Mouse (Mus musculus) embryonic facial prominence, embryonic 12.5 days (tissue): ENCODE results near the gene Chd2. TPM values are rescaled to one million over a fixed set of nuclear protein-coding genes. Genes with fewer than 3 reads are reported as not detected.

ENCODE experiments used
- ATAC-seq: fragments of 200-750 bp; cut with Nextera tagmentation; 2 replicates; pipeline ENCODE4 v1.8.0; 2017; ENCODE audit not compliant: insufficient number of reproducible peaks, insufficient read depth, low FRiP score, low TSS enrichment
- H3K27ac ChIP-seq: fragments of 300-500 bp; sonication (generic); 2 replicates; pipeline ENCODE4 v1.5.1; 2016; ENCODE audit warnings: mild to moderate bottlenecking
- H3K27me3 ChIP-seq: fragments of 300-500 bp; sonication (generic); 2 replicates; pipeline ENCODE4 v1.6.1; 2016; ENCODE audit warnings: mild to moderate bottlenecking, moderate library complexity
- H3K36me3 ChIP-seq: fragments of 300-500 bp; sonication (generic); 2 replicates; pipeline ENCODE4 v1.6.1; 2016; ENCODE audit warnings: mild to moderate bottlenecking
- H3K4me1 ChIP-seq: fragments of 300-500 bp; sonication (generic); 2 replicates; pipeline ENCODE4 v1.6.1; 2016
- H3K4me2 ChIP-seq: fragments of 300-500 bp; sonication (generic); replicated peaks from 2 replicates; pipeline ENCODE4 v1.6.1; 2016; ENCODE audit warnings: mild to moderate bottlenecking, moderate library complexity
- H3K4me3 ChIP-seq: fragments of 300-500 bp; sonication (generic); 2 replicates; pipeline ENCODE4 v1.5.1; 2016; ENCODE audit warnings: mild to moderate bottlenecking
- H3K9ac ChIP-seq: fragments of 300-500 bp; sonication (generic); 2 replicates; pipeline ENCODE4 v1.6.1; 2016; ENCODE audit warnings: mild to moderate bottlenecking, moderate library complexity
- H3K9me3 ChIP-seq: fragments of 300-500 bp; sonication (generic); 2 replicates; pipeline ENCODE4 v1.6.1; 2016; ENCODE audit warnings: mild to moderate bottlenecking, moderate library complexity
- WGBS: fragments of 180-500 bp; shearing (Covaris S2); methylation state at CpG from one replicate; pipeline ENCODE4 v1.1.7; 2016; 5-methylcytosine and 5-hydroxymethylcytosine counted together
- polyA plus RNA-seq: library from polyadenylated mRNA; unstranded; fragments of >200 nt; fragmentation: Nextera tagmentation; extraction: Ambion mirVana; gene quantifications from 2 replicates; pipeline ENCODE4 v1.2.1, GENCODE M21; 2016

Chd2 gene
- polyA plus RNA-seq, 1 experiment from 2014 or later = 65.0 TPM

- peaks cover 79% of the 10 kb centered on the region for H3K36me3 ChIP-seq
- H3K9ac ChIP-seq = no peak overlapping the region
- no peak overlapping the region for H3K27ac ChIP-seq
- no peak overlapping the region for H3K4me3 ChIP-seq
- no peak overlapping the region for H3K4me2 ChIP-seq
- H3K27me3 ChIP-seq = no peaks in the 10 kb centered on the region
- no peaks in the 10 kb centered on the region for H3K9me3 ChIP-seq
- WGBS = 84% methylated on average over 7 of the region's 7 CpGs
- ATAC-seq = no peak
- 0 out of 2 replicates have a peak, but pooled peaks cover 4% of the 10 kb centered on the region for H3K4me1 ChIP-seq
These were observed 130.1 kb downstream of the Chd2 start for GRCm38 (mm10) chr7:73411523-73411922.

- Histone ChIP-seq H3K4me3 (no peak overlapping the region), H3K9ac (no peak overlapping the region), H3K4me2 (no peak overlapping the region), H3K27ac (no peak overlapping the region), H3K4me1 (peaks cover 18% of the 10 kb centered on the region), H3K9me3 (no peaks in the 10 kb centered on the region; the same call in 1 of the 2 replicates), H3K27me3 (no peaks in the 10 kb centered on the region), H3K36me3 (peaks cover 53% of the 10 kb centered on the region)
- 95% methylated on average over 11 of the region's 11 CpGs for WGBS
- ATAC-seq = no peak
These were observed 136.1 kb downstream of the Chd2 start for GRCm38 (mm10) chr7:73405550-73405949.

- Histone ChIP-seq H3K4me1 (peaks cover 38% of the 10 kb centered on the region), H3K36me3 (peaks cover 38% of the 10 kb centered on the region), H3K27me3 (no peaks in the 10 kb centered on the region), H3K27ac (no peak overlapping the region), H3K4me2 (no peak overlapping the region), H3K4me3 (no peak overlapping the region), H3K9ac (no peak overlapping the region), H3K9me3 (no peaks in the 10 kb centered on the region; the same call in 1 of the 2 replicates)
- WGBS = 16% methylated on average over 3 of the region's 3 CpGs
- ATAC-seq = no peak
These were observed 138.1 kb downstream of the Chd2 start for GRCm38 (mm10) chr7:73403538-73403937.

- Histone ChIP-seq H3K4me2 (no peak overlapping the region), H3K36me3 (peaks cover 39% of the 10 kb centered on the region), H3K9me3 (no peaks in the 10 kb centered on the region; the same call in 1 of the 2 replicates), H3K4me1 (peaks cover 47% of the 10 kb centered on the region), H3K4me3 (no peak overlapping the region), H3K27me3 (no peaks in the 10 kb centered on the region), H3K9ac (no peak overlapping the region), H3K27ac (no peak overlapping the region)
- ATAC-seq = no peak
- WGBS = 65% methylated on average over 1 of the region's 1 CpGs
These were observed 139.0 kb downstream of the Chd2 start for GRCm38 (mm10) chr7:73402671-73403070.

GRCm38 (mm10) chr7:73402106-73402505 is 139.5 kb downstream of the Chd2 start:
- WGBS = 72% methylated on average over 2 of the region's 2 CpGs
- Histone ChIP-seq H3K27me3 (no peaks in the 10 kb centered on the region), H3K9me3 (no peaks in the 10 kb centered on the region; the same call in 1 of the 2 replicates), H3K4me2 (no peak overlapping the region), H3K4me1 (peaks cover 52% of the 10 kb centered on the region), H3K4me3 (no peak overlapping the region), H3K36me3 (peaks cover 37% of the 10 kb centered on the region), H3K9ac (no peak overlapping the region), H3K27ac (no peak overlapping the region)
- ATAC-seq = no peak

GRCm38 (mm10) chr7:73400051-73400916 is 141.3 kb downstream of the Chd2 start:
- H3K9me3 ChIP-seq = no peaks in the 10 kb centered on the region
- H3K27me3 ChIP-seq = no peaks in the 10 kb centered on the region
- peak overlapping the region; percentile 47 for H3K4me2 ChIP-seq
- WGBS = 20% methylated on average over 20 of the region's 20 CpGs
- H3K4me1 ChIP-seq = peaks cover 61% of the 10 kb centered on the region
- ATAC-seq = no peak
- peaks cover 22% of the 10 kb centered on the region for H3K36me3 ChIP-seq
- no peak overlapping the region for H3K27ac ChIP-seq
- H3K4me3 ChIP-seq = peak overlapping the region; percentile 17
- no peak overlapping the region for H3K9ac ChIP-seq

- peak overlapping the region; percentile 25; the same call in 1 of the 2 replicates for H3K9ac ChIP-seq
- H3K27ac ChIP-seq = peak overlapping the region; percentile 51
- WGBS = 2% methylated on average over 19 of the region's 19 CpGs
- peak overlapping the region; percentile 17 for H3K4me3 ChIP-seq
- no peaks in the 10 kb centered on the region for H3K9me3 ChIP-seq
- peaks cover 67% of the 10 kb centered on the region for H3K4me1 ChIP-seq
- ATAC-seq = 0 out of 2 replicates have a peak, but pooled peaks have one; percentile 12
- peaks cover 19% of the 10 kb centered on the region for H3K36me3 ChIP-seq
- peak overlapping the region; percentile 47 for H3K4me2 ChIP-seq
- H3K27me3 ChIP-seq = no peaks in the 10 kb centered on the region
These were observed 142.1 kb downstream of the Chd2 start for GRCm38 (mm10) chr7:73399501-73400044.

- Histone ChIP-seq H3K36me3 (peaks cover 12% of the 10 kb centered on the region; the same call in 1 of the 2 replicates), H3K27ac (peak overlapping the region; percentile 51), H3K4me3 (peak overlapping the region; percentile 17), H3K9ac (peak overlapping the region; percentile 25; the same call in 1 of the 2 replicates), H3K9me3 (no peaks in the 10 kb centered on the region), H3K4me2 (peak overlapping the region; percentile 47), H3K27me3 (no peaks in the 10 kb centered on the region), H3K4me1 (peaks cover 72% of the 10 kb centered on the region)
- 13% methylated on average over 19 of the region's 19 CpGs for WGBS
- no peak for ATAC-seq
These were observed 142.7 kb downstream of the Chd2 start for GRCm38 (mm10) chr7:73398806-73399442.

GRCm38 (mm10) chr7:73398319-73398718 is 143.3 kb downstream of the Chd2 start:
- Histone ChIP-seq H3K4me1 (peaks cover 71% of the 10 kb centered on the region), H3K27me3 (no peaks in the 10 kb centered on the region), H3K9ac (no peak overlapping the region), H3K36me3 (peaks cover 11% of the 10 kb centered on the region; the same call in 1 of the 2 replicates), H3K4me2 (peak overlapping the region; percentile 47), H3K4me3 (no peak overlapping the region), H3K9me3 (no peaks in the 10 kb centered on the region), H3K27ac (no peak overlapping the region)
- ATAC-seq = no peak
- 19% methylated on average over 11 of the region's 11 CpGs for WGBS

- 0 out of 2 replicates have a peak overlapping the region, but pooled peaks have one; percentile 48 for H3K27ac ChIP-seq
- H3K4me3 ChIP-seq = peak overlapping the region; percentile 85
- WGBS = 33% methylated on average over 4 of the region's 4 CpGs
- H3K36me3 ChIP-seq = peaks cover 7% of the 10 kb centered on the region; the same call in 1 of the 2 replicates
- H3K9ac ChIP-seq = peak overlapping the region; percentile 34
- peaks cover 56% of the 10 kb centered on the region for H3K4me1 ChIP-seq
- H3K27me3 ChIP-seq = no peaks in the 10 kb centered on the region
- no peaks in the 10 kb centered on the region for H3K9me3 ChIP-seq
- ATAC-seq = no peak
- peak overlapping the region; percentile 71 for H3K4me2 ChIP-seq
These were observed 147.6 kb downstream of the Chd2 start for GRCm38 (mm10) chr7:73394013-73394409.

- WGBS = 21% methylated on average over 9 of the region's 9 CpGs
- Histone ChIP-seq H3K4me2 (peak overlapping the region; percentile 71), H3K9me3 (no peaks in the 10 kb centered on the region), H3K4me1 (peaks cover 51% of the 10 kb centered on the region), H3K9ac (peak overlapping the region; percentile 91), H3K4me3 (peak overlapping the region; percentile 85), H3K36me3 (peaks cover 7% of the 10 kb centered on the region; the same call in 1 of the 2 replicates), H3K27ac (peak overlapping the region; percentile 48; the same call in 1 of the 2 replicates), H3K27me3 (no peaks in the 10 kb centered on the region)
- no peak for ATAC-seq
These were observed 148.2 kb downstream of the Chd2 start for GRCm38 (mm10) chr7:73393307-73394012.
